Mouse (Mus musculus) forebrain, embryonic 14.5 days (tissue): ENCODE measurements at regions not wholly inside any gene's neighbourhood (a gene's known extent, or its start where the extent isn't known, plus 50 kb on each side); places are given as distances from the start of the nearest gene placed in this dataset.

Experiments
- ATAC-seq: fragments of 200-750 bp; cut with Nextera tagmentation; 2 replicates; pipeline ENCODE4 v1.8.0; 2017; ENCODE audit warnings: mild to moderate bottlenecking, moderate library complexity
- DNase-seq: peaks from one replicate; pipeline ENCODE4 v3.0.0-alpha.2; 2015; ENCODE audit warnings: low spot score
- H3K27ac ChIP-seq: fragments of 300-500 bp; sonication (generic); 2 replicates; pipeline ENCODE4 v1.5.1; 2014; ENCODE audit warnings: low read depth, mild to moderate bottlenecking, control low read depth, low read length, moderate library complexity
- H3K27me3 ChIP-seq: fragments of 300-500 bp; sonication (generic); replicated peaks from 2 replicates; pipeline ENCODE4 v1.6.1; 2014; ENCODE audit warnings: low read length, control low read depth, mixed read lengths; ENCODE audit not compliant: control insufficient read depth, insufficient read depth
- H3K36me3 ChIP-seq: fragments of 300-500 bp; sonication (generic); 2 replicates; pipeline ENCODE4 v1.6.1; 2014; ENCODE audit warnings: low read length, control low read depth; ENCODE audit not compliant: control insufficient read depth, insufficient read depth
- H3K4me1 ChIP-seq: fragments of 300-500 bp; sonication (generic); 2 replicates; pipeline ENCODE4 v1.6.1; 2014; ENCODE audit warnings: antibody characterized with exemption, low read length, control low read depth; ENCODE audit not compliant: control insufficient read depth, insufficient read depth
- H3K4me2 ChIP-seq: fragments of 300-500 bp; sonication (generic); 2 replicates; pipeline ENCODE4 v1.6.1; 2014; ENCODE audit warnings: mild to moderate bottlenecking, control low read depth, low read length
- H3K4me3 ChIP-seq: fragments of 300-500 bp; sonication (generic); 2 replicates; pipeline ENCODE4 v1.5.1; 2014; ENCODE audit warnings: low read depth, low read length, control low read depth
- H3K9ac ChIP-seq: fragments of 300-500 bp; sonication (generic); 2 replicates; pipeline ENCODE4 v1.6.1; 2014; ENCODE audit warnings: mild to moderate bottlenecking, low read length, control low read depth, moderate library complexity
- H3K9me3 ChIP-seq: fragments of 300-500 bp; sonication (generic); replicated peaks from 2 replicates; pipeline ENCODE4 v1.6.1; 2016; ENCODE audit warnings: low read length, control low read depth, mixed read lengths; ENCODE audit not compliant: control insufficient read depth
- WGBS: fragments of 180-500 bp; shearing (Covaris S2); extraction: QIAGEN DNeasy Blood & Tissue Kit; methylation state at CpG from one replicate; pipeline ENCODE4 v1.1.7; 2014; 5-methylcytosine and 5-hydroxymethylcytosine counted together

DNA sequence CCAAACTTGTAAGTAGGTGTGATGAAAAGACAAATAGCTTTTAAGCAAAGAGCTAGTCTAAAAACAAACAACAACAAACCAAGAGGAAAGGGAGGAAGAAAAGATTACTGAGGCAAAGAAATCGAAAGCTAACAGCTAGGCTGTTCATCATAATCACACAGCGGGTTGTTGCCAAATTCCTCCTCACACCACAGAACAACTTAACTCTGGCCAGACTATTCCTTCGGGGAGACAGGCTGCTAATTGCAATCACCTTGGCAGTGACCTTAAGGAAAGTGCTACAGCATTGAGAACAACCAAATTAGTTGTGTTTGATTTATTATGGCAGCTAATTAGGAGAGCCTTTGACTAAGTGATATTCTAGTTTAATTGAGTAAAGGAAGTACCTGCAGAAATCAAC, 194.4 kb upstream of the Smlr1 start:
- 15% methylated on average over 3 of the region's 3 CpGs for WGBS
- DNase-seq: peak; percentile 57

DNA sequence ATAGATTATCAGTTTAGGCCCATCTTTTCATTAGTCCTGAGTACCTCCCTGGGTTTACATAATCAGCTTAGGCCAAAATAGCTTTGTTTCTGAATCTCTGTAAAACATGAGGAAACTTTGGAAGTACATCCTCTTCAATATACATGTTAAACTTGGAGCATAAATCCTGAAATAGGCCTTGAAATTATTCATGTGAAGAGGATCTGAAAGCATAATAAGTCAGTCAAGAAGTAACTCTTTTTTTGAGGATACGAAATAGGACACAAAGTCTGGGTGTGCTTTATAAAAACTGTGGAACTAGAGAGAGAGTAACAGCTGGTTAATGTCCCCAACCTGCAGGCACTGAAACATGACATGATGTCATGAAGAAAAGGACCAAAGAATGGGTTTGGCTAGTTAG, 187.9 kb upstream of the Smlr1 start:
- H3K4me1 ChIP-seq: no peaks in the 10 kb centered on the region
- H3K4me3 ChIP-seq: no peak overlapping the region
- 92% methylated on average over 1 of the region's 1 CpGs for WGBS
- H3K27ac ChIP-seq: no peak overlapping the region
- no peaks in the 10 kb centered on the region for H3K27me3 ChIP-seq
- no peaks in the 10 kb centered on the region for H3K9me3 ChIP-seq
- ATAC-seq: no peak
- DNase-seq: no peak
- no peak overlapping the region for H3K9ac ChIP-seq
- H3K36me3 ChIP-seq: no peaks in the 10 kb centered on the region
- no peak overlapping the region for H3K4me2 ChIP-seq

More for the DNA sequence above, 194.4 kb upstream of the Smlr1 start:
- Histone ChIP-seq H3K9ac (no peak overlapping the region), H3K4me1 (peaks cover 3% of the 10 kb centered on the region; the same call in 1 of the 2 replicates), H3K27me3 (no peaks in the 10 kb centered on the region), H3K4me3 (no peak overlapping the region), H3K9me3 (no peaks in the 10 kb centered on the region), H3K36me3 (no peaks in the 10 kb centered on the region), H3K4me2 (no peak overlapping the region), H3K27ac (no peak overlapping the region)
- ATAC-seq: peak; percentile 34; the same call in 1 of the 2 replicates

DNA sequence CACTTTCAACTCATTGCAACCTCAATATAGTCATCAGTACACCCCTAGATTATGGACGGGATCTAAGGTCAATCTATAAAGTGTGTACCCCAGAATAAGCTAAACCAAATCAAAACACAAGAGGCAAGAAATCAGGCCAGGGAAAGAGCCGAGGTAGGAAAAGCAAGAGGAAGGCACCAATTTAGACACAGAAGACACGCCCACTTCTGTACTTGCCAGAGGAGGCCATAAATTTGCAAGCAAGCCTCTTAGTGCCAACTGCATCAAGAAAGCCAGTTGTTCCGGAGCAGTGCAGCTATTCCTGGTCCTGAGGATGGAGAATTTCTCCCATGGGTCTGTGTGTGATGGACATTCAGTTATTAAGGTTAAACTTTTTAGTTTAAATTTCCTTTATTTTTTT, 179.7 kb upstream of the Smlr1 start:
- ATAC-seq (no peak), DNase-seq (no peak)
- Histone ChIP-seq H3K27me3 (no peaks in the 10 kb centered on the region), H3K4me3 (no peak overlapping the region), H3K9me3 (no peaks in the 10 kb centered on the region), H3K27ac (no peak overlapping the region), H3K4me1 (no peaks in the 10 kb centered on the region), H3K4me2 (no peak overlapping the region), H3K9ac (no peak overlapping the region), H3K36me3 (no peaks in the 10 kb centered on the region)
- WGBS: 77% methylated on average over 4 of the region's 4 CpGs

DNA sequence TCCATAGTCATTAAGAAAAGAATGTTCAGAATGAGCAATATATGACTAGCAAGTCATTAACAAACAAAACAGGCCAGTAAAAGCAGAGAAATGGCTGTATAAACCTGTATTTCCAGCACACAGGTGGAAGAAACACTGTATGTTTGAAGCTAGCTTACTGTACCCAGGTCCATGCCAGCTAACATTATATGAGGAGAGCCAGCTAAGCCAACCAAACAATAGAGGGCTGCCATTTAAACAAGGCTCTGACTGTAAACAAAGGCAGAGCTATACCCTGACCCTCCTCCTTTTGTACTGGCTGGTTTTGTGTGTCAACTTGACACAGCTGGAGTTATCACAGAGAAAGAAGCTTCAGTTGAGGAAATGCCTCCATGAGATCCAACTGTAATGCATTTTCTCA, 178.6 kb upstream of the Smlr1 start:
- no peak overlapping the region for H3K27ac ChIP-seq
- H3K36me3 ChIP-seq: no peaks in the 10 kb centered on the region
- no peak overlapping the region for H3K4me3 ChIP-seq
- no peak overlapping the region for H3K9ac ChIP-seq
- H3K4me1 ChIP-seq: no peaks in the 10 kb centered on the region
- no peaks in the 10 kb centered on the region for H3K9me3 ChIP-seq
- H3K4me2 ChIP-seq: no peak overlapping the region
- DNase-seq (no peak), ATAC-seq (no peak)
- no peaks in the 10 kb centered on the region for H3K27me3 ChIP-seq

GRCm38 (mm10) chr10:25714041-25714440, 178.0 kb upstream of the Smlr1 start:
- 69% methylated on average over 12 of the region's 12 CpGs for WGBS
- DNase-seq (peak; percentile 13), ATAC-seq (no peak)
- Histone ChIP-seq H3K4me2 (no peak overlapping the region), H3K4me3 (no peak overlapping the region), H3K27me3 (no peaks in the 10 kb centered on the region), H3K9ac (no peak overlapping the region), H3K4me1 (no peaks in the 10 kb centered on the region), H3K9me3 (no peaks in the 10 kb centered on the region), H3K27ac (no peak overlapping the region), H3K36me3 (no peaks in the 10 kb centered on the region)

DNA sequence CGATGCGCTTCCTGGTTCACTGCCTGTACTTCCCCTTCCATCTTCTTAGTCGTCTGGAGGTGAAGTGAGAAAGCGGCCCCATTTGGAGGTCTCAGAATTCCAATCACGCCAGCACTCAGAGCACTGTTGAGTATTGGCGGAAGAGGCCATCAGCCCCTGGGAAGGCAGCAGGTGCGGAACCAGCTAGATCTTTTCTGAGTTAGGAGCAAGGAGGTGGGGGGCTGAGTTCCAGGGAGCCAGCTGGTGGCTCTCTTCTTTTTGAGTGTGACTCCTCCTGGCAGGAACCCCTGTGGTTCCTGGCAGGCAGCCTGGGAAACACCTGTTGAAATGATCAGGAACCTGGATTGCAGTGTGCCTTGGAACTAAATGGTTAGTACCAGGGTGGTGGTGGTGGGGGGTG, 171.9 kb upstream of the Smlr1 start:
- Histone ChIP-seq H3K9me3 (no peaks in the 10 kb centered on the region), H3K9ac (no peak overlapping the region), H3K4me2 (no peak overlapping the region), H3K4me3 (no peak overlapping the region), H3K4me1 (no peaks in the 10 kb centered on the region), H3K27me3 (no peaks in the 10 kb centered on the region), H3K36me3 (no peaks in the 10 kb centered on the region), H3K27ac (no peak overlapping the region)
- ATAC-seq (peak; percentile 54; the same call in 1 of the 2 replicates), DNase-seq (peak; percentile 60)
- 56% methylated on average over 7 of the region's 7 CpGs for WGBS

GRCm38 (mm10) chr10:25702146-25702545, 166.1 kb upstream of the Smlr1 start:
- Histone ChIP-seq H3K9me3 (no peaks in the 10 kb centered on the region), H3K9ac (no peak overlapping the region), H3K27me3 (no peaks in the 10 kb centered on the region), H3K36me3 (no peaks in the 10 kb centered on the region), H3K4me1 (no peaks in the 10 kb centered on the region), H3K27ac (no peak overlapping the region), H3K4me2 (no peak overlapping the region), H3K4me3 (no peak overlapping the region)
- ATAC-seq (no peak), DNase-seq (no peak)
- 95% methylated on average over 3 of the region's 3 CpGs for WGBS

- H3K4me2 ChIP-seq: no peak overlapping the region
- no peaks in the 10 kb centered on the region for H3K4me1 ChIP-seq
- DNase-seq (no peak), ATAC-seq (no peak)
- 72% methylated on average over 8 of the region's 8 CpGs for WGBS
- H3K9ac ChIP-seq: no peak overlapping the region
- no peak overlapping the region for H3K4me3 ChIP-seq
- H3K9me3 ChIP-seq: no peaks in the 10 kb centered on the region
- no peak overlapping the region for H3K27ac ChIP-seq
- no peaks in the 10 kb centered on the region for H3K27me3 ChIP-seq
- no peaks in the 10 kb centered on the region for H3K36me3 ChIP-seq
Measured at GRCm38 (mm10) chr10:25695798-25696197, 159.7 kb upstream of the Smlr1 start.

DNA sequence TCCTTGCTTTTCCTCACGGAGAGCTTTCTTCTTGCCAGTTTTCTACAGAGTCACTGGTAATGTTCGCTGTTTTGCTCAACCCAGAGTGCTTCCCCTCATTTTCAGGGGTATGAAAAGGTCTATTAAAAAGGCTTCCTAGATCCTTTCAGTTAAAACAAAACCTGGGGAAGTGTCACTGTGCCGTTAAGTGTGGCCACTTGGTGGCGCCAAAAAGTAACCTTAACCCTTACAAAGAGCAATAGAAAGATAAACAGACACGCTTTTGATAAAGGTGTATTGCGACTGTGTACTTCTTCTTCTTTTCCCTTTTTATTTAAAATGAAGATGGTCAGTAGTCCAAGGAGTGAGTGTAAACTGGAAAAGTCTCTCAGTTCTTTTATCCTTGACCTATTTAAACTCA, 145.2 kb upstream of the Smlr1 start:
- H3K27ac ChIP-seq: no peak overlapping the region
- H3K4me1 ChIP-seq: no peaks in the 10 kb centered on the region; the same call in 1 of the 2 replicates
- peak; percentile 88 for DNase-seq
- no peaks in the 10 kb centered on the region for H3K27me3 ChIP-seq
- H3K9me3 ChIP-seq: no peaks in the 10 kb centered on the region
- H3K4me2 ChIP-seq: no peak overlapping the region
- no peak overlapping the region for H3K9ac ChIP-seq
- WGBS: 15% methylated on average over 6 of the region's 6 CpGs
- no peak overlapping the region for H3K4me3 ChIP-seq
- H3K36me3 ChIP-seq: no peaks in the 10 kb centered on the region
- ATAC-seq: peak; percentile 71
